Mouse (Mus musculus) frontal cortex, postnatal 14 days (tissue): ENCODE measurements around the gene Setd2.

Experiments
- DNase-seq, 2 experiments: peaks; one replicate each; pipeline ENCODE4 v3.0.0; 2022; ENCODE audit warnings: low spot score in 2 of 2

The Setd2 gene

DNA sequence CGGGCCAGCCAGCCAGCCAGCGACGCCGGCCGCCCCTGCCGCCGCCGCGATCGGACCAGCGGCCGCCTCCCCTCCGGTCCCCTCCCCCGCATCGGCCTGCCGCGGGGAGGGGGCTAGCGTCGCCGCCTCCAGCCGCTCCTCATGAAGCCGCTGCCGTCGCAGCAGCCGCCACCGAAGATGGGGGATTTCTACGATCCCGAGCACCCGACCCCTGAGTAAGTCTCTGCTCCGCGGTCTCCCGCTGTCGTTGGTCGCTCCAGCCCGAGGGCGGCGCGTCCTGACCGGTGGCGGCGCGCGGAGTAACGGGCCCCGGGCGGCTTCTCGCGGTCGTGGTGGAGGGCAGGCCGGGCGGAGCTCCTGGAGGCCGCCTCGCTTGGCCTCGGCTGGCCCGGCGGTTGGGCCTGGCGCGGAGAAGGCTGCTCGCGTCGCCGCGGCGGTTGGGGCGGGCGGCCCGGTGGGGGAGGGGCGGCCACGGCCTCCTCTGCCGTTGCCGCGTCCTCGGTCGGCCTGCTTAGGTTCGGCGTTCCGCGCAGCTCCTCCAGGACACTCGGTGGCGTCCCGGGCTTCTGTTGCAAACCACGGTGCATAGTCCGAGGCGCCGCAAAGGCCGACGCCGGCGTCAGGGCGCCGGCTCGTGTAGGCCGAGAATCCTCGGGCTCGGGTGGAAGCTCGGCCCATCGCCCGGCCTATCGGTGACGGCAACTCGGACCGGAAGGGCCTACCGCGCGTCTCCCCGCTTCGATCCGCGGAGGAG is at the start of gene Setd2:
TSS of gene Setd2 (plus strand) at position 60 of the 754 bp plus-strand sequence.
- DNase-seq: peak; percentile 54 to 59

DNA sequence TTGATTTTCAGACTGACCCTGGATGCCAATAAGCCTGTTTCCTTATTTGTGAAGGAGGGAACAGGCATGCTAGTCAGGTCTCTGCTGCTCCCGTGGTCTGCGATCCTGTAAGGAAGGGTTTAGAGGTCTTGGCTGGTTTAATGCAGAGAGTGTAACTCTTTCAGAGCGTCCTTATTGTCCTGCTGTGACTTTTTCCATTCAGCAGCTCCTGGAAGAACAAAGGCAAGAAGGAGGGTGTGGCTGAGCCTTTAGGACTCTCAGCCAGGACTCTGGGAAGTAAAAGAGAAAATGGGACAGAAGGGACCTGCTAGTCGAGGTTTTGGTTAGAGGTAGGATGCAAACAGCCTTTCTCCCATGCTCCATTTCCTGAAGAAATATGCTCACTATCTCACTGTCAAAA is 43.6 kb upstream of the Setd2 start:
- DNase-seq: no peak

DNA sequence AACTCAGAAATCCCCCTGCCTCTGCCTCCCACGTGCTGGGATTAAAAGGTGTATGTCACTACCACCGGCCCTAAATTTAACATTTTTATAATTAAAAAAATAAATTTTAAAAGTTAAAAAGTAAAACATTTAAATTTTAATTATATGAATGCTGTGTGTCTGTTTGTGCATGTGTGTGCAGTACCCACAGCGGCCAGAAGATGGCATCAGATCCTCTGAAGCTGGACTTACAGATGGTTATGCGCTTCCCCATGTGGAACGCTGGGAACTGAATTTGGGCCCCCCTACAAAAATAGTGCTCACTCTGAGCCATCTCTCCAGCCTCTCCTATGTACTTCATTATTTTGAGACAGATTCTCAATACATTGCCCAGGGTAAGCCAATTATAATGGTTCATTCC is 41.5 kb upstream of the Setd2 start:
- DNase-seq: no peak

DNA sequence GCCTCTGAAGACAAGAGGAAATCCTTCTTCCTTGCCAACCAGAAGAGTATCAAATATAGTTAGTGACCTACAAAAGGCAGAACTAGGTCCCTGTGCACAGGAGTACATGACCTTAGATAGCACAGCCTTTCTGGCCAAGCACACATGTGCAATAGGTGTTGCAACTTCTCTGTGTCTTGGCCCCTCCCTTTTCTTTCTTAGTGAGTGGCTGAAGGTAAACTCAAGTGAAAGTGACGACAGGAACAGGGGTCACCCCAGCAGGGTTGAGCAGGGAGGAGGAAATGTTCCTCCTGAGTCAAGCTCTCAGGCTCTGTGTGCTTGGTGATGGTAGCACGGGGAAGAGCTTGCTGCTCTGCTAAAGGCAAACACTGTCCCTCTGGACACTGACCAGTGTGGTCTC is 6.7 kb upstream of the Setd2 start:
- DNase-seq: no peak

DNA sequence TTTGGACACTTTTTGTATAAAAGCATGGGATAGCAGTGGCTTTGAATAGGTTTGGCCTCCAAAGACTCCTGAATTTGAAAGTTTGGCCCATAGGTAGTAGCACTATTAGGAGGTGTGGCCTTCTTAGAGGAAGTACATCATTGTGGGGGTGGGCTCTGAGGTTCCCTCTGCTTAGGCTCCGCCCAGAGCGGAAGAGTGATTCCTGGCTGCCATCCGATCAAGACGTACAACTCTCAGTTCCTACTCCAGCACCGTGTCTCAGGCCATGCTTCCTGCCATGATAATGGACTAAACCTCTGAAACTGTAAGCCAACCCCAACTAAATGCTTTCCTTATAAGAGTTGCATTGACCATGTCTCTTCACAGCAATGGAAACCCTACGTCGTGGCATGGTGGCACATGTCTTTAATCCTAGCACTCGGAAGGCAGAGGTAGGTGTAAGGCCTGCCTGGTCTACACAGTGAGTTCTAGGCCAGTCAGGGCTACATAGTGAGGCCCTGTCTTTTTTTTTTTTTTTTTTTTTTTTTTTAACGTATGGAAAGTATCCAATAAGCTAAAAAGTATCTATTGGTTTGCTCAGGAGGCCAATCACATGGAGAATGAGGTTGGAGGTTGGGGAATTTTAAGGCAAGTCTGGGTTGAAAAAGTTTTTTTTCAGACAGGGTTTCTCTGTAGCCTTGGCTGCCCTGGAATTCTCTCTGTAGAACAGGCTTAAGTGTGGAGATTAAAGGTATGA is 3.2 kb upstream of the Setd2 start:
- no peak for DNase-seq

DNA sequence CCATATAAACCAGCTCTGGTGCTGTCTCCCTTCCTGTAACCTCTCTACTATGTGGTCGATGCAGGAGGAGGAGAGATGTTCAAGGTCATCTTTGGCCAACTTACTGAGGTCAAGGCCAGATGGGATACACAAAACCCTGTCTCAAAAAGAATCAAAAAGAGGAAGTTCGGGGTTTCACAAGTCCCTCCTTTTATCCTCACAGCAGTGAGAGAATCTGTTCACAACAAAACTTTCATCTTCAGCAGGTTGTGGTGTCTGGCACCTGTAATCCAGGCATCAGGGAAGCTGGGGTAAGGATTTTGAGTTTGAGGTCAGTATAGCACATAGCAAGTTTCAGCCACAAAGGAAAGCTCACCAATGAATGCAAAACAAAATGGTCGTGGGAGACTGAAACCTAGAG is 1.7 kb upstream of the Setd2 start:
- no peak for DNase-seq

DNA sequence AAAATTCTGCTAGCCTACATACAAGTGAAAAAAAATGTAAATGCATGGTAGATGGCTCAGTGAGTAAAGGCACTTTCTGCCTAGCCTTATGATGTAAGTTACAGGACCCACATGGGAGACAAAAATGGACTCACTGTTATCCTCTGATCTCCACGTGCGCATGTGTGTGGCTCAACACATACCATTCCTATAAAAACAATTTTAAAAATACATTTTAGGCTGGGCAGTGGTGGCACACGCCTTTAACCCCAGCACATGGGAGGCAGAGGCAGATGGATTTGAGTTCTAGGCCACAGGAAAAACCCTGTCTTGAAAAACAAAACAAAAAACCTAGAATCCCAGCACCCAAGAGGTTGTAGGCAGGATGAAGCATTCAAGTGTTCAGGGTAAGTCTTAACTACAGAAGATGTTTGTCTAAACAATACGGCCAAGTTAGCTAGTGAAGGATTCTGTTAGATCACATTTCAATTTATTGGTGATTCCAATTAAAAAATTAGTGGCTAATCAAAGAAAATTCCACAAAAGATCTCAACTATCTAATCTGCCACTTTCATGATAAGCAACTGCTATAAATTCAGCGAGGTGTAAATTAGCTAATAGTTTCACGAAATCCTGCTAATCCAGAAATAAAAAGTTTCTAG is 1.1 kb upstream of the Setd2 start:
- DNase-seq: no peak

DNA sequence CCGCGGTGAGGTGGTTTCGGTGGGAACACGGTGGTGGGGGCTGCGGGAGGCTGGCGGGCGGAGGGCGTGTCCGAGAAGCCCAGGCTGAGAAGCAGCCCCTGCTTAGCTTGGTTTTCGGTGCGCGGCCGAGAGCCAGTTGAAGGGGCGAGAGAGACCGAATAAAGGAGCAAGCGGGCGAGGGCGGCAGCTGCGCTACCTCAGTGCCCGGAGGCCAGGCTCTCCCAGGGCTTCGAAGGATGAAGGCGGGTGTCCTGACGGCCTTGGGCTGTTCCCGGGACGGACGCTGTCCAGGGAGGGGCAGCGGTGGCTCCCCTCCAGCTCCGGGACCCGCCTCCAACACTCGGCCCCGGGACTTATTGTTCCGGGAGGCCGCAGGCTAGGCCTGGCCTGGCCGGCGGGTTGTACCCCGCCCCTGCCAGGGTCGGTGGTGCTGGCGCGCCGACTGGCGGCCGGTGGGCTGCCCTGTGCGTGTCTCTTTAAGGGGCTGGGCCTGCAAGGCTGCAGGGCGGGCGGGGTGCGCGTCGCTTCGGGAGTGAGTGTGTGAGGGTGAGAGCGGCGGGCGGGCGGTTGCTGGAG is 395 bp upstream of the Setd2 start:
- peak; percentile 89 to 90 for DNase-seq

DNA sequence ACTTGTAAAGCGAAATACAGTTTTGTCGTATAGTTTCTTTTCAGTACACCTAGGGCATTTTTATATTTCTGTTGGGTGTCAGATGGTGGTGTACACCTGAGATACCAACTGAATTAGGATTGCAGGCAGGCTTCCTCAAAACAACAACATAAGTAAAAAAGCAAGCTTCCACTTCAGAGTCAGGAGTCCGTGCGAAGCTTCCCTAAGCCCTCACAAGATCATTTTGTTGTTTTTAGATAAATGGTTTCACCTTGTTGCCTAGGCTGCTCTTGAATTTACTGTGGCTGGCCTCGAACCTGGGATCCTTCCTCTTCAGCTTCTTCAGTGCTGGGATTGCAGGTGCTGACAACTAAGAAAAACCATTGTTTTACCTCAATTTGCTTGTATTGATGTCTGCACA is 1.2 kb downstream of the Setd2 start:
- no peak for DNase-seq

DNA sequence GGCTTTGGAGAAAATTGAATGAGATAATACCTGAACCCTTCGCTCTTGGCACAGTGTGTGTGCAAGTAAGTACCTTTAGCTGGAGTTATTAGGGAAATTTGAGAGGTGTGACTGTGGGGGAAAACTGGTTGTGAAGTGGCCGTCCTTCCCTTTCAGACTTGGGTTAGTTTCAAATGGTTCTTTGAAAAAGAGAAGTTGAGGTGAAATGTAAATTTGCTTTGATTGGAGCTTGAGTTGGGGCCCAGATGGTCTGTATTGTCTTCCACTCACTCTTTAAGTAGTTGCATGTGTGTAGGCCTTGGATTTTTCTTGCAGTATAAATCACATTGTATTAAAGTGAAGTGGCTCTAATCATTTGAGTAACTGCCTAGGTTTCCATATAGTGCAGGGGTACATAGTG is 2.7 kb downstream of the Setd2 start:
- DNase-seq: no peak

DNA sequence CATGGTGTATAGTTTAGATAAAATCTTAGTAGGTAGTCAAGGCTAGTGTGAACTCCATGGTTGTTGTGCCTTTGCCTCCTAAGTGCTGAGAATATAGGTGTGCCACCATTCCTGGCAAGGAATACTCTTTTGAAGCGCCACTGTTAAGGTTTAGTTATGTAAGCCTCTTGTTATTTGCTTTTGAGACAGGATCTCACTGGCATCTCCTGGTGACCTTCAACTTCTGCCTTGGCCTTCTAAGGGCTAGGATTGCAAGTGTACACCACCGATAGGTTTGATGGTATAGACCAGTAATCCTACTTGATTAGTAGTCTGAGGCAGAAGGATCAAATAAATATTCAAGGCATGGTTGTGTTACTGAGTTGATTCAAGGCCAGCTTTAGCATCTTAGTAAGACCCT is 4.2 kb downstream of the Setd2 start:
- no peak for DNase-seq

DNA sequence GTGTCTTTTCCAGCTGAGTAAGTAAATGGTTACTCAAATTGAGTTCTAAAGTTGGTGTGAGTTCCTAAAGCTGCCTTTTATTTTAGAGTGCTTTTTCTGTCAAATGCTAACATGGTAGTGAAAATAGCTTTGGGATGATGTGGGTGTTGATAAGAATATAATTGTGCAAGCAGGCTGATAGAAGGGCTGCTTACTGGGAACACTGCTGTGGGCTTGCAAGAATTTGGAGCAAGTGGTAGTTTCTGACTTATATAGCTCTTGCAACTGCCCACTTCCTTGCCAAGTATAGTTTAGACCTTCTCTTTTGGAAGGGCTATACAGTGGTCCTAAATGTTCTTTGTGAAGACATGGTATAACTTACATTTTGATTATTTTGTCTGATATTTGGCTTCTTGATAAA is 6.1 kb downstream of the Setd2 start:
- DNase-seq: no peak

DNA sequence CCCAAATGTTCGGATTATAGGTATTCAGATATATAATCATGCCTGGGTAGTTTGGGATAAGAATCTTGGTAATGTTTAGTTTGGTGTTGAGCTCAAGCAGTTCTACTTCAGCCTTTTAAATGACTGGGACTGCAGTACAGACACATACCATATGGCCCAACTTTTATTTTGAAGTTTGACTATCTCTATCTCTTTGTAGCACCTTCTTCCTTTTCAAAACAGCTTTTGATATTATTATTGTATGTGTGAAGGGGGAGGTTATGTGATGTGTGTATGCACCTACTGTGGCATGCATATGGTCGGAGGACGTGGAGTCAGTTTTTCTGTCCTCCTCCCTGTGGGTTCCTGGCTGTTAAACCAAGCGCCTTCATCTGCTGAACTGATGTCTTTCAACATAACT is 9.6 kb downstream of the Setd2 start:
- no peak for DNase-seq

DNA sequence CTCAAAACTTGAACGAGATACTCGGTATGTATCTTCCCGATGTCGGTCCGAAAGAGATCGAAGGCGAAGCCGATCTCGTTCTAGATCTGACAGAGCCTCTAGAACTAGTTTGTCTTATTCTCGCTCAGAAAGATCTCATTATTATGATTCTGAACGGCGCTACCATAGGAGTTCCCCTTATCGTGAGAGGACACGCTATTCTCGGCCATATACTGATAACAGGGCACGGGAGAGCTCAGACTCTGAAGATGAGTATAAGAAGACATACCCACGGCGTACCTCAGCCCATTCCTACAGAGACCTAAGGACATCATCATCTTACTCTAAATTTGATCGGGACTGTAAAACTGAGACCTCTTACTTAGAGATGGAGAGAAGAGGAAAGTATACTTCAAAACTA is 15.9 kb downstream of the Setd2 start:
- DNase-seq: no peak

DNA sequence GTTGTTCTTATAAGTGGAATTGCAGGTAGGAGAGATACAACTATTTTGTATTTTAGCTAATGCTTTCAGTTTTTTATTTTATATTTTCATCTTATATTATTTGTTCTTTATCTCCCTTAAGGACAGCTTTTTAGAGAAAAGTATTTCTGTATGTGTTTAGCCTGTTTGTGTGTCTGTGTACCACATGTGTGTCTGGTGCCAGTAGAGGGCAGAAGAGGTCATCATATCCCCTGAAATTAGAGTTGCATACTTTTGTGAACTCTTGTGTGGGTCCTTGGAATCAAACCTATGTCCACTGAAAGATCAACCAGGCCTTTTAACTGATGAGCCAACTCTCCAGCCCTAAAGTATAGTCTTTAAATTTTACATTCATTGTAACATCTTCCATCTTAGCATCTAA is 35.9 kb downstream of the Setd2 start:
- no peak for DNase-seq

DNA sequence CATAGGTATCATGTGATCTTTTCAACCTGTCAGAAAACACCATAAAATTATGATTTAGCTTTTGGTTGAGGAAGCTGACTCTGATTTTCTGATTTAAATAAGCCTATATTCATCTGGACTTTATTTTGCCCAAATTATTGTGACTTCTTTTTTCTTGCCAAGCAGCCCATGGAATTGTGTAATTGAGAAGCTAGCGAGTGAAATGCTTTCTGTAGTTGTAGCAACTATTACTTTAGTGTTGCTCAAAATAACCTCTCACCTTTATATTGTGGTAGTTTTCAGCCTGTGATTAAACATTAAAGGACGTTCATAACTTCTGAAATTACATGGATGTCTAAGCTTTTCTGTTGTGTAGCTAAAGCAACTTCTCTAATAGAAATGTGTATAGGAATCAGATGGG is 49.8 kb downstream of the Setd2 start:
- no peak for DNase-seq

DNA sequence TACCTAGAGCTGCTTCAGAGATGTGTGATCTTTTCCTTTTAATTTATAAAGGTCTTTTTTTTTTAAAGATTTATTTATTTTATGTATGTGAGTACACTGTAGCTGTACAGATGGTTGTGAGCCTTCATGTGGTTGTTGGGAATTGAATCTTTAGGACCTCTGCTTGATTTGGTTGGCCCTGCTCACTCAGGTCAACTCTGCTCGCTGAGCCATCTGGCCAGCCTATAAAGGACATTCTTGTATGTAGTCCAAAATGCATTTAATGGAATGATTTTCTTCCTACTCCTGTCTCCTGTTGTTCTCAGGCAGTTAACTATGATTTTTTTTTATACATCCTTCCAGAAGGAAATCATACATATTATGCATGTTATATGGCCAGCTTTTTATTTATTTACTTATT is 51.1 kb downstream of the Setd2 start:
- no peak for DNase-seq

DNA sequence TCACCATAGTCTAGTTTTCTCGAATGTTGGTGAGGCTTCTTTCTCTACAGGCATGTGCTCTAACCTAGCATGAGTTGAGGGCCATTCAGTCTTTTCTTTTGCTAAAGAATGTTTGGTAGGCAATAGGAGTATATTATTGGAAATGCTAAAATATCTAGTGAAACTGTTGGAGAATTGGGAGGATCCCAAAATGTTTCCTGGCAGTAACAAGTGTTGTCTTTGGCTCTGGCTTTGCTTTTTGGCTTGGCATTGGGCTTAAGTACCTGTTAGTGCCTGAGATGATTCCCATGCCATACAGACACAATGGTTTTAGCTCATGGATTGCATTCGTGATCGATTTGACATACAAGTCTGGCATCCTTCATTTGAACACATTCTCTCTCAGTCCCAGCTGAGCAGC is 79.1 kb downstream of the Setd2 start:
- DNase-seq: no peak

DNA sequence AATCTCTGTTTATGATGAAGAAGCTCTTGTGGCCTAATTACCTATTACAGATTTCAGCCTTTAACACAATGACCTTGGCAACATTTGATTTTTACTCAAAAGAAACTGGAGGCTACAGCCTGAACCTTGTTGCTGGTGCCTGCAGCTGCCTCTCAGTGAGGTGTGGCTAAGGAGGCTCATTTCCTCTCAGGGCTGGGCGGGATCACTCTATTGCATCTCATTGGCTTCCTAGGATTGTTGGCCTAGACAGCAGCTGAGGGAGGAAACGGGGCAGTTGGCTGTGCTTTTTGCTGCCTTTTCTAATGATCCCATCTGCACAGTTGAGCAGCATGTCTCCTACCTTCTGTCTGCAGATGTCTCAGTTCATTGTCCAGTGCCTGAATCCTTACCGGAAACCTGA is 84.7 kb downstream of the Setd2 start:
- no peak for DNase-seq

DNA sequence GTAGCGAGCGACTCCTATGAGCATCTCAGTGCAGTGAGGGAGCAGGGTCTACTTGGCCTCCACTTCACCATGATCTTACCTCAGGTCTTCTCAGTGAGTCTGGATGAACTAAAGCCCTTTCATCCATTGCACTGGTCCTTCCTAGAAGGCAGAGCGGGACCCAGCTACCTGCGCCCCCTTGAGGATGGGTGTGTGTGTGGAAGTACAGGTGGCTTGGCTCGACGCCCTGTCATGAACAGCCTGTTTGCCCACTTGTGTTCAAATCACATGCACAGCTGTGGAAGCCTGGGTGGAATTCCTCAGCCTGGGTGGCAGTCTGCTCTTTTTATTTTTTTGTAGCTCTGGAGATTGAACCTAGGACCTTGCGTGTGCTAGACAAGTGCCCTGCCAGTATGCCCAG is 87.8 kb downstream of the Setd2 start:
- no peak for DNase-seq

DNA sequence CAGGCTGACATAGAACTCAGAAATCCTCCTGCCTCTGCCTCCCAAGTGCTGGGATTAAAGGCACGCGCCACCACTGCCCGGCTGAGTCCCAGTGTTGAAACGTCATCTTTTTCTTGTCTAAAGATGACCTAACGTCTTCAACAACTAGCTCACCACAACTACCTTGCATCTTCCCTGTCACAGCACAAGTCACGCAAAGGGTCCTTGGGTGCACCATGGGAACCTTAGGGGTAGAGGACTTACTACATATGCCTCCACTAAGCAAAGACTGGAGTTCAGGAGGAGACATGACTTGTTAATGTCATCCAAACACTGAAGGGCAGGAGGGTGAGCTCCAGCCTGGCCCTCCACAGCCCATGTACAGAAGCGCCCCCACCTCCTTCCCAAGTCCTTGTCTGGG is 88.3 kb downstream of the Setd2 start:
- DNase-seq: no peak

DNA sequence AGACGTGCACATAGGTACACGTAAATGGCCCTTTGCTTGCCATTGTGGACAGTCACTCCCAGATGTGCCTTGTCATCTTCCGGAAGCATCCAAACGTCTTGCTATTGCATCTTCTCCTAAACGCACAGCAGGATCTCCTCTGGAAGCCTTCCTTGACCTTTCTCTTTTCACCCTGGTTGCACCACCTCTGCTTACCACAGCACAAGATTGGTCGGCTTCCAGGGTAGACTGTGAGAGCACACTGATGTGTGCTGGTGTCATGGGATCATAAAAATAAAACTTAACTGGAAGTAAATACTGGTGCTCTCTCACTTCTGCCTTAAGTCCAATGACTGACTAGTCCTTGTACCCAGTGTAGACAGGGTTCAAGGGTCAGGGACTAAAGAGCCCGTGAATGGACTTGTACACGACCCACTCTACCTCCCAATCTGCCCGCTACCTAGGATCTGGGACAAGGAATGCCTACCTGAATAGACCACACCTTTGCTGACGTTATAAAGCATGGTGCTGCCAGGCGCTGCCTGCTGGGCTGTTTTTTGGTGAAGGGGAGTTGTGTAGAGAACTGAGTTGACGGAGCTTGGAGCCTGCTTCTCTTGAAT is 90.3 kb downstream of the Setd2 start:
- DNase-seq: no peak
